Mouse (Mus musculus): ENCODE results near the gene Tmem141.
A peak's percentile ranks its signal among the peaks of the same experiment; 100 is the strongest.

The Tmem141 gene

GRCm38 (mm10) chr2:25576965-25577891 is 44.6 kb downstream of the Tmem141 start:
- peak; percentile 54 for DNase-seq

- DNase-seq, result no peak
Observed at GRCm38 (mm10) chr2:25576028-25576850, 45.6 kb downstream of the Tmem141 start.

- no peak for DNase-seq
Observed at GRCm38 (mm10) chr2:25575432-25576027, 46.3 kb downstream of the Tmem141 start.

- peak; percentile 99 for DNase-seq
Observed at GRCm38 (mm10) chr2:25574579-25575431, 47.0 kb downstream of the Tmem141 start, which contains the start of the genes Mamdc4 and Phpt1. Gene Mamdc4, minus strand, starts transcription at chr2:25574845. Gene Phpt1, minus strand, starts transcription at chr2:25575224.

GRCm38 (mm10) chr2:25574136-25574535 is 47.7 kb downstream of the Tmem141 start:
- DNase-seq, result no peak

- no peak for DNase-seq
Observed at GRCm38 (mm10) chr2:25573068-25573467, 48.7 kb downstream of the Tmem141 start.

GRCm38 (mm10) chr2:25571221-25571620 is 50.6 kb downstream of the Tmem141 start:
- DNase-seq, result no peak

Measured in retina, postnatal 1 day (tissue).